ENCODE assay signal across 9 mouse cellular contexts in genomic region chr7:126537820-126538585, GRCm38 (mm10). TPM values are rescaled to one million over a fixed set of nuclear protein-coding genes. Genes with fewer than 3 reads are reported as not detected.
DNase-seq lines count a peak whose midpoint lies in the region; ATAC-seq and TF ChIP-seq lines count a peak whose summit lies in the region.
"Had no signal": no experiment of that assay in that cellular context is flagged by ENCODE, and none has a peak within 500 bp of the region (broad histone marks: within the 10 kb centered on the region; RNA-seq: fewer than 3 reads in every experiment).

No protein-coding gene starts in this region.

- peak; percentile 36 for DNase-seq in forebrain, embryonic 14.5 days (ENCODE audit: low spot score)
- DNase-seq in forebrain, embryonic 11.5 days (ENCODE audit: low spot score), result no peak
- peak; percentile 19 for DNase-seq in liver, adult 2 months (ENCODE audit: extremely low read depth, low read depth, low spot score)
- DNase-seq in ZHBTc4 (ENCODE audit: low read depth, low spot score), result peak; percentile 74
- no peak for DNase-seq in forebrain, embryonic 10.5 days (ENCODE audit: extremely low spot score, low spot score)
- DNase-seq in left cerebral cortex, adult 18-20 months (ENCODE audit: low spot score in 2 of 2), result no peak

- no peaks in the 10 kb centered on the region for H3K9me3 ChIP-seq in forebrain, embryonic 14.5 days (replicated peaks; ENCODE audit: control insufficient read depth, low read length)
- H3K9me3 ChIP-seq in forebrain, embryonic 11.5 days (ENCODE audit: control insufficient read depth, low read length), result no peaks in the 10 kb centered on the region
- no peaks in the 10 kb centered on the region for H3K9me3 ChIP-seq in liver, embryonic 12.5 days (replicated peaks)
- no peaks in the 10 kb centered on the region for H3K9me3 ChIP-seq in forebrain, embryonic 10.5 days
- H3K9me3 ChIP-seq: neural tube, embryonic 12.5 days had no signal

- no peaks in the 10 kb centered on the region for H3K4me1 ChIP-seq in forebrain, embryonic 14.5 days (ENCODE audit: control insufficient read depth, insufficient read depth, low read length)
- H3K4me1 ChIP-seq in forebrain, embryonic 11.5 days (replicated peaks; ENCODE audit: control insufficient read depth, insufficient read depth, low read length), result no peaks in the 10 kb centered on the region
- 0 out of 2 replicates have a peak, but pooled peaks cover 3% of the 10 kb centered on the region for H3K4me1 ChIP-seq in liver, adult 2 months (ENCODE audit: control insufficient read depth, insufficient read depth, low read length)
- 0 out of 2 replicates have a peak, but pooled peaks cover 6% of the 10 kb centered on the region for H3K4me1 ChIP-seq in liver, embryonic 12.5 days
- peaks cover 10% of the 10 kb centered on the region for H3K4me1 ChIP-seq in forebrain, embryonic 10.5 days

- H3K4me2 ChIP-seq in forebrain, embryonic 14.5 days (ENCODE audit: low read length), result no peak overlapping the region
- H3K4me2 ChIP-seq in forebrain, embryonic 11.5 days (ENCODE audit: low read depth, low read length, severe bottlenecking), result no peak overlapping the region
- H3K4me2 ChIP-seq in liver, embryonic 12.5 days, result no peak overlapping the region
- H3K4me2 ChIP-seq: neural tube, embryonic 12.5 days had no signal

- no peak for TF ChIP-seq POLR2A in liver, adult 2 months (IDR thresholded peaks at IDR 0.05; ENCODE audit: extremely low read depth, insufficient read depth, low read length)

- peak; percentile 45; the same call in 1 of the 2 replicates for TF ChIP-seq CTCF in liver, adult 2 months (IDR thresholded peaks at IDR 0.05; ENCODE audit: low read depth, low read length)

- 69% methylated on average over 5 of the region's 5 CpGs for WGBS in forebrain, embryonic 14.5 days
- WGBS in forebrain, embryonic 11.5 days, result 80% methylated on average over 5 of the region's 5 CpGs
- 68% methylated on average over 5 of the region's 5 CpGs for WGBS in liver, adult 2 months
- 57% methylated on average over 5 of the region's 5 CpGs for WGBS in liver, embryonic 12.5 days (ENCODE audit: insufficient replicate concordance)
- 76% methylated on average over 5 of the region's 5 CpGs for WGBS in forebrain, embryonic 10.5 days

- no peak overlapping the region for H3K4me3 ChIP-seq in forebrain, embryonic 14.5 days (ENCODE audit: low read depth, low read length)
- H3K4me3 ChIP-seq in forebrain, embryonic 11.5 days (ENCODE audit: low read depth, low read length), result no peak overlapping the region
- no peak overlapping the region for H3K4me3 ChIP-seq in liver, adult 2 months (ENCODE audit: insufficient read depth, low read depth, low read length)
- H3K4me3 ChIP-seq in liver, embryonic 12.5 days, result no peak overlapping the region
- no peak overlapping the region for H3K4me3 ChIP-seq in forebrain, embryonic 10.5 days
- H3K4me3 ChIP-seq: neural tube, embryonic 12.5 days had no signal

- ATAC-seq in forebrain, embryonic 14.5 days, result no peak
- no peak for ATAC-seq in forebrain, embryonic 11.5 days (replicated peaks; ENCODE audit: low FRiP score)
- no peak for ATAC-seq in liver, embryonic 12.5 days
- ATAC-seq in megakaryocyte progenitor cell, adult 5-6 weeks (replicated peaks; ENCODE audit: poor library complexity), result peak; percentile 78

- H3K9ac ChIP-seq in forebrain, embryonic 14.5 days (ENCODE audit: low read length), result no peak overlapping the region
- H3K9ac ChIP-seq in forebrain, embryonic 11.5 days (ENCODE audit: low read length), result no peak overlapping the region
- no peak overlapping the region for H3K9ac ChIP-seq in liver, adult 2 months (ENCODE audit: low read depth, low read length)
- no peak overlapping the region for H3K9ac ChIP-seq in liver, embryonic 12.5 days
- H3K9ac ChIP-seq: neural tube, embryonic 12.5 days had no signal

- no peak overlapping the region for H3K27ac ChIP-seq in forebrain, embryonic 14.5 days (ENCODE audit: low read depth, low read length)
- H3K27ac ChIP-seq in forebrain, embryonic 11.5 days (ENCODE audit: low read depth, low read length), result no peak overlapping the region
- no peak overlapping the region for H3K27ac ChIP-seq in liver, adult 2 months (replicated peaks; ENCODE audit: insufficient read depth, low read depth, low read length)
- no peak overlapping the region for H3K27ac ChIP-seq in liver, embryonic 12.5 days
- H3K27ac ChIP-seq in forebrain, embryonic 10.5 days, result no peak overlapping the region
- H3K27ac ChIP-seq: neural tube, embryonic 12.5 days had no signal

- no peaks in the 10 kb centered on the region for H3K79me2 ChIP-seq in liver, adult 2 months (ENCODE audit: control insufficient read depth, insufficient read depth, low read length)

- no peaks in the 10 kb centered on the region; the same call in 1 of the 2 replicates for H3K27me3 ChIP-seq in forebrain, embryonic 14.5 days (replicated peaks; ENCODE audit: control insufficient read depth, insufficient read depth, low read length)
- peaks cover 6% of the 10 kb centered on the region; the same call in 1 of the 2 replicates for H3K27me3 ChIP-seq in forebrain, embryonic 11.5 days (ENCODE audit: control insufficient read depth, insufficient read depth, low read length)
- peaks cover 3% of the 10 kb centered on the region; the same call in 1 of the 2 replicates for H3K27me3 ChIP-seq in liver, adult 2 months (ENCODE audit: control insufficient read depth, insufficient read depth, low read length)
- peaks cover 27% of the 10 kb centered on the region for H3K27me3 ChIP-seq in liver, embryonic 12.5 days (replicated peaks)
- H3K27me3 ChIP-seq in forebrain, embryonic 10.5 days (ENCODE audit: poor library complexity, severe bottlenecking), result peaks cover 29% of the 10 kb centered on the region

- no peaks in the 10 kb centered on the region for H3K36me3 ChIP-seq in forebrain, embryonic 14.5 days (ENCODE audit: control insufficient read depth, insufficient read depth, low read length)
- no peaks in the 10 kb centered on the region for H3K36me3 ChIP-seq in forebrain, embryonic 11.5 days (ENCODE audit: control insufficient read depth, insufficient read depth, low read length)
- H3K36me3 ChIP-seq in liver, adult 2 months (ENCODE audit: control insufficient read depth, insufficient read depth, low read length), result no peaks in the 10 kb centered on the region
- no peaks in the 10 kb centered on the region for H3K36me3 ChIP-seq in liver, embryonic 12.5 days
- H3K36me3 ChIP-seq in forebrain, embryonic 10.5 days (replicated peaks), result no peaks in the 10 kb centered on the region
- H3K36me3 ChIP-seq: neural tube, embryonic 12.5 days had no signal

RNA-seq across cellular contexts. Expression of gene Eif3c, which starts 28.2 kb away (rescaled TPM):
- polyA plus RNA-seq in forebrain, embryonic 14.5 days (2014; fragmentation: Nextera tagmentation; extraction: Ambion mirVana), result 163 and 182 TPM in 2 replicates
- polyA plus RNA-seq in forebrain, embryonic 11.5 days (2014; fragmentation: Nextera tagmentation; extraction: Ambion mirVana), result 175 and 184 TPM in 2 replicates
- total RNA-seq in liver, adult 2 months (2014; rRNA removed), result 79.4 and 85.6 TPM in 2 replicates
- polyA plus RNA-seq in liver, adult 2 months (2012; rRNA removed), result 54.2 and 64.1 TPM in 2 replicates
- polyA plus RNA-seq in liver, embryonic 12.5 days (2016; fragmentation: Nextera tagmentation; extraction: Ambion mirVana), result 157 and 164 TPM in 2 replicates
- 198 and 210 TPM in 2 replicates for total RNA-seq in megakaryocyte progenitor cell, adult 5-6 weeks (2015)
- total RNA-seq in megakaryocyte progenitor cell, adult 5-6 weeks (2017), result 226 and 261 TPM in 2 replicates
- polyA plus RNA-seq in forebrain, embryonic 10.5 days (2016; fragmentation: Nextera tagmentation; extraction: Ambion mirVana), result 230 and 233 TPM in 2 replicates
- total RNA-seq in left cerebral cortex, adult 18-20 months (2021), result 100 to 1,000 TPM; 182 to 184 TPM

RNA-seq across cellular contexts. Expression of gene Atxn2l, which starts 34.8 kb away (rescaled TPM):
- polyA plus RNA-seq in forebrain, embryonic 14.5 days (2014; fragmentation: Nextera tagmentation; extraction: Ambion mirVana), result 36.5 and 46.3 TPM in 2 replicates
- polyA plus RNA-seq in forebrain, embryonic 11.5 days (2014; fragmentation: Nextera tagmentation; extraction: Ambion mirVana), result 81.4 and 81.8 TPM in 2 replicates
- 4.6 and 6.4 TPM in 2 replicates for total RNA-seq in liver, adult 2 months (2014; rRNA removed)
- polyA plus RNA-seq in liver, adult 2 months (2012; rRNA removed), result 42.9 and 81.3 TPM in 2 replicates
- 48.7 and 49.4 TPM in 2 replicates for polyA plus RNA-seq in liver, embryonic 12.5 days (2016; fragmentation: Nextera tagmentation; extraction: Ambion mirVana)
- 86.9 and 88.6 TPM in 2 replicates for total RNA-seq in megakaryocyte progenitor cell, adult 5-6 weeks (2015)
- total RNA-seq in megakaryocyte progenitor cell, adult 5-6 weeks (2017), result 29.0 and 29.5 TPM in 2 replicates
- polyA plus RNA-seq in forebrain, embryonic 10.5 days (2016; fragmentation: Nextera tagmentation; extraction: Ambion mirVana), result 49.0 and 55.3 TPM in 2 replicates
- total RNA-seq in left cerebral cortex, adult 18-20 months (2021), result 100 to 1,000 TPM; 110 to 115 TPM

RNA-seq across cellular contexts. Expression of gene Apobr, which starts 46.7 kb away (rescaled TPM):
- 0.21 and 0.44 TPM in 2 replicates for polyA plus RNA-seq in forebrain, embryonic 14.5 days (2014; fragmentation: Nextera tagmentation; extraction: Ambion mirVana)
- 0.69 and 0.77 TPM in 2 replicates for polyA plus RNA-seq in forebrain, embryonic 11.5 days (2014; fragmentation: Nextera tagmentation; extraction: Ambion mirVana)
- 0.74 and 1.6 TPM in 2 replicates for total RNA-seq in liver, adult 2 months (2014; rRNA removed)
- 0.58 and 1.0 TPM in 2 replicates for polyA plus RNA-seq in liver, adult 2 months (2012; rRNA removed)
- 0.77 and 1.1 TPM in 2 replicates for polyA plus RNA-seq in liver, embryonic 12.5 days (2016; fragmentation: Nextera tagmentation; extraction: Ambion mirVana)
- 1.1 and 1.9 TPM in 2 replicates for total RNA-seq in megakaryocyte progenitor cell, adult 5-6 weeks (2015)
- 4.2 and 4.9 TPM in 2 replicates for total RNA-seq in megakaryocyte progenitor cell, adult 5-6 weeks (2017)
- 0.67 and 0.79 TPM in 2 replicates for polyA plus RNA-seq in forebrain, embryonic 10.5 days (2016; fragmentation: Nextera tagmentation; extraction: Ambion mirVana)
- 1 to 10 TPM in 1 of 2 experiments, under 1 TPM in 1; 0.58 to 1.1 TPM for total RNA-seq in left cerebral cortex, adult 18-20 months (2021)

RNA-seq across cellular contexts. Expression of gene Cln3, which starts 47.6 kb away (rescaled TPM):
- 24.0 and 28.0 TPM in 2 replicates for polyA plus RNA-seq in forebrain, embryonic 14.5 days (2014; fragmentation: Nextera tagmentation; extraction: Ambion mirVana)
- 22.8 and 23.0 TPM in 2 replicates for polyA plus RNA-seq in forebrain, embryonic 11.5 days (2014; fragmentation: Nextera tagmentation; extraction: Ambion mirVana)
- 7.1 and 9.5 TPM in 2 replicates for total RNA-seq in liver, adult 2 months (2014; rRNA removed)
- 40.9 and 57.0 TPM in 2 replicates for polyA plus RNA-seq in liver, adult 2 months (2012; rRNA removed)
- polyA plus RNA-seq in liver, embryonic 12.5 days (2016; fragmentation: Nextera tagmentation; extraction: Ambion mirVana), result 12.5 TPM in 2 replicates
- 33.0 and 36.3 TPM in 2 replicates for total RNA-seq in megakaryocyte progenitor cell, adult 5-6 weeks (2015)
- total RNA-seq in megakaryocyte progenitor cell, adult 5-6 weeks (2017), result 9.2 and 19.9 TPM in 2 replicates
- 20.7 and 25.8 TPM in 2 replicates for polyA plus RNA-seq in forebrain, embryonic 10.5 days (2016; fragmentation: Nextera tagmentation; extraction: Ambion mirVana)
- total RNA-seq in left cerebral cortex, adult 18-20 months (2021), result 10 to 100 TPM; 26.2 to 26.7 TPM

RNA-seq across cellular contexts. Expression of gene Tufm, which starts 50.8 kb away (rescaled TPM):
- polyA plus RNA-seq in forebrain, embryonic 14.5 days (2014; fragmentation: Nextera tagmentation; extraction: Ambion mirVana), result 135 and 147 TPM in 2 replicates
- 138 and 160 TPM in 2 replicates for polyA plus RNA-seq in forebrain, embryonic 11.5 days (2014; fragmentation: Nextera tagmentation; extraction: Ambion mirVana)
- total RNA-seq in liver, adult 2 months (2014; rRNA removed), result 90.8 and 94.4 TPM in 2 replicates
- 163 TPM in 2 replicates for polyA plus RNA-seq in liver, adult 2 months (2012; rRNA removed)
- polyA plus RNA-seq in liver, embryonic 12.5 days (2016; fragmentation: Nextera tagmentation; extraction: Ambion mirVana), result 120 and 129 TPM in 2 replicates
- 89.9 and 97.9 TPM in 2 replicates for total RNA-seq in megakaryocyte progenitor cell, adult 5-6 weeks (2015)
- total RNA-seq in megakaryocyte progenitor cell, adult 5-6 weeks (2017), result 85.6 and 89.2 TPM in 2 replicates
- 180 and 183 TPM in 2 replicates for polyA plus RNA-seq in forebrain, embryonic 10.5 days (2016; fragmentation: Nextera tagmentation; extraction: Ambion mirVana)
- total RNA-seq in left cerebral cortex, adult 18-20 months (2021), result 10 to 100 TPM; 90.5 to 94.1 TPM

Comparison
In these comparisons a context has a peak if more than half of its experiments do, and no peak if none do; other contexts are left out.
1. DNase-seq: peak in forebrain, embryonic 14.5 days (single experiment), liver, adult 2 months (single experiment) and ZHBTc4 (single experiment); none in forebrain, embryonic 11.5 days (single experiment), forebrain, embryonic 10.5 days (single experiment) and left cerebral cortex, adult 18-20 months (0 of 2).